Mouse (Mus musculus) hindbrain, embryonic 16.5 days (tissue): ENCODE data around the gene Grap2. TPM values are rescaled to one million over a fixed set of nuclear protein-coding genes. Genes with fewer than 3 reads are reported as not detected.

Experiments used
- ATAC-seq: fragments of 200-750 bp; cut with Nextera tagmentation; 2 replicates; pipeline ENCODE4 v1.8.0; 2017; ENCODE audit warnings: moderate TSS enrichment, moderate library complexity
- H3K27ac ChIP-seq: fragments of 300-500 bp; sonication (generic); 2 replicates; pipeline ENCODE4 v1.5.1; 2014; ENCODE audit warnings: low read depth, mild to moderate bottlenecking, control low read depth, low read length, moderate library complexity
- H3K27me3 ChIP-seq: fragments of 300-500 bp; sonication (generic); replicated peaks from 2 replicates; pipeline ENCODE4 v1.6.1; 2014; ENCODE audit warnings: low read length; ENCODE audit not compliant: control insufficient read depth, insufficient read depth
- H3K36me3 ChIP-seq: fragments of 300-500 bp; sonication (generic); 2 replicates; pipeline ENCODE4 v1.6.1; 2014; ENCODE audit warnings: mild to moderate bottlenecking, low read length, moderate library complexity, mixed read lengths; ENCODE audit not compliant: control insufficient read depth, insufficient read depth
- H3K4me1 ChIP-seq: fragments of 300-500 bp; sonication (generic); 2 replicates; pipeline ENCODE4 v1.6.1; 2014; ENCODE audit warnings: low read depth, low read length; ENCODE audit not compliant: control insufficient read depth, insufficient read depth
- H3K4me2 ChIP-seq: fragments of 300-500 bp; sonication (generic); 2 replicates; pipeline ENCODE4 v1.6.1; 2014; ENCODE audit warnings: mild to moderate bottlenecking, low read length, control low read depth, moderate library complexity
- H3K4me3 ChIP-seq: fragments of 300-500 bp; sonication (generic); 2 replicates; pipeline ENCODE4 v1.5.1; 2014; ENCODE audit warnings: mild to moderate bottlenecking, low read length, control low read depth, moderate library complexity
- H3K9ac ChIP-seq: fragments of 300-500 bp; sonication (generic); 2 replicates; pipeline ENCODE4 v1.6.1; 2014; ENCODE audit warnings: low read depth, mild to moderate bottlenecking, control low read depth, low read length, moderate library complexity
- H3K9me3 ChIP-seq: fragments of 300-500 bp; sonication (generic); 2 replicates; pipeline ENCODE4 v1.6.1; 2014; ENCODE audit warnings: mild to moderate bottlenecking, low read length, moderate library complexity; ENCODE audit not compliant: control insufficient read depth
- WGBS: fragments of 180-500 bp; shearing (Covaris S2); extraction: QIAGEN DNeasy Blood & Tissue Kit; methylation state at CpG from one replicate; pipeline ENCODE4 v1.1.7; 2014; 5-methylcytosine and 5-hydroxymethylcytosine counted together
- polyA plus RNA-seq: library from polyadenylated mRNA; unstranded; fragments of >200 nt; fragmentation: Nextera tagmentation; extraction: Ambion mirVana; gene quantifications from 2 replicates; pipeline ENCODE4 v1.2.1, GENCODE M21; 2015

Gene Grap2
- polyA plus RNA-seq, 1 experiment from 2014 or later = 0.31 TPM

- Histone ChIP-seq H3K4me2 (no peak overlapping the region), H3K27me3 (no peaks in the 10 kb centered on the region), H3K4me3 (no peak overlapping the region), H3K27ac (no peak overlapping the region), H3K9ac (no peak overlapping the region), H3K4me1 (no peaks in the 10 kb centered on the region), H3K9me3 (no peaks in the 10 kb centered on the region), H3K36me3 (no peaks in the 10 kb centered on the region)
- WGBS = 78% methylated on average over 3 of the region's 3 CpGs
- ATAC-seq = no peak
These were observed 28.3 kb upstream of the Grap2 start for GRCm38 (mm10) chr15:80544115-80544514.

DNA sequence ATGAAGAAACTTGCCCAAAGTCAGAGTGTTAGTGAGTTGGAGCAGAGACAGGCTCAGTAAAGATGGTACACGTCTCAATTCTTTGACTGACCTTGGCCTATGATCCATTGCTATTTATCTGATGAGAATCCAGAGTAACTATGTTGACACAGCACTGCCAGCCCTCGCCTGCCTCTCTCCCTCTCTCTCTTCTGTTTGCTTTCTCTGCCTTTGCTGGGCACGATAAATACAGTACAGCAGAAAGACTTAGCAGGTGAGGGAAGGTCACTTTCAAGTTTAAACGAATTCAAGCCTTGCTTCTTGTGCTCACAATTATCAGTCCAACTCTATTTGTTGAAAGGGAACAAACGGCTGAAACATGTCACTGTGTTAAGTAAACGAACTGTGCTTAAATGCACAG lies 27.0 kb upstream of the Grap2 start:
- WGBS = 73% methylated on average over 6 of the region's 6 CpGs
- H3K27ac ChIP-seq = no peak overlapping the region
- H3K4me3 ChIP-seq = no peak overlapping the region
- no peak overlapping the region for H3K4me2 ChIP-seq
- H3K27me3 ChIP-seq = no peaks in the 10 kb centered on the region
- no peak overlapping the region for H3K9ac ChIP-seq
- no peaks in the 10 kb centered on the region for H3K9me3 ChIP-seq
- H3K36me3 ChIP-seq = no peaks in the 10 kb centered on the region
- H3K4me1 ChIP-seq = no peaks in the 10 kb centered on the region
- ATAC-seq = no peak

DNA sequence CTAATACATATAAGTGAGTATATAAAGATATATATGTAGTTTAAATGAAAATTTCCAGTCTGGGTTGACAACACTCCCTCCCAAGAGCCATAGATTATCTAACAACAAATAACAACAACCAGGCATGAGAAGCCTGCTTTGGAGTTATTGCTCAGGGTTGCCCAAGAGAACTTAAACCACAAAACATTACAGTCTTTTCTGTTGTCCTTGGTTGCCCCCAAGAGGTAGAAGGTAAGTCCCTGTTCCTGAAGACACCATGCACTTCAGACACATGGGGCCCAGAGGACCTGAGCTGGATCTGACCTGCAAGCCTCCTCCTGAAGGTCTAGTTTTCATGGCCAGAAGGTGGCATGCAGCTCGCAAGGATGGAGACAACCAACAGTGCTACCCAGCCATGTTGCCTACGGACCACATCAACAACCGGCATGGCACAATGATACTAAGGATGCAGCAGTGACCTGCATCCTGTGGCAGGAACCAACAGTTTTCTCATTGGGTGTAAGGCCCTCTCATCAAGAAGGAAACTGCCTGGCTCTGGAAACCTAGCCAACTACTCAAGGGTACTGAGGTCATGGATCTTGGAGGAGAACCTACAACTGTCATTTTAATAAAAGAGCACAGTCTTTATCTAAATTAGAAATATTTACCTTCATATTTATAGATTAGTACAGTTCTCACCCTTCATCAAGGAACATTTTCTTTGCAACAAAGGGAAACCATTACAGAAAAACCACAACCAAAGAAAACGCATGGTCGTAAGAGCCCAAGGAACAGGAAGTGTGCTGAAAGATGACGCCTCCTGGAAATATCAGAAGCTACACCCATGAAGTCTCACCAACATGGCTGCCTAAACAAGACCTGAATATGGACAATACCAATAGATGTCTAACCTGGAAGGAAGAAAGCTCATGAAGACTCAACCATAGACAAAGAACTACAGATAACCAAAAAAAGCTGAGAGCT lies 17.3 kb upstream of the Grap2 start:
- Histone ChIP-seq H3K36me3 (no peaks in the 10 kb centered on the region), H3K4me1 (no peaks in the 10 kb centered on the region), H3K9ac (no peak overlapping the region), H3K9me3 (no peaks in the 10 kb centered on the region), H3K4me3 (no peak overlapping the region), H3K27me3 (no peaks in the 10 kb centered on the region), H3K4me2 (no peak overlapping the region), H3K27ac (no peak overlapping the region)
- ATAC-seq = no peak
- 96% methylated on average over 6 of the region's 6 CpGs for WGBS

GRCm38 (mm10) chr15:80556021-80556420 lies 16.4 kb upstream of the Grap2 start:
- H3K4me1 ChIP-seq = no peaks in the 10 kb centered on the region
- no peaks in the 10 kb centered on the region for H3K27me3 ChIP-seq
- no peaks in the 10 kb centered on the region for H3K9me3 ChIP-seq
- no peaks in the 10 kb centered on the region for H3K36me3 ChIP-seq
- H3K4me2 ChIP-seq = no peak overlapping the region
- no peak overlapping the region for H3K9ac ChIP-seq
- 86% methylated on average over 2 of the region's 2 CpGs for whole genome bisulfite sequencing
- no peak for ATAC-seq
- H3K27ac ChIP-seq = no peak overlapping the region
- no peak overlapping the region for H3K4me3 ChIP-seq

- no peaks in the 10 kb centered on the region for H3K9me3 ChIP-seq
These were observed 14.6 kb upstream of the Grap2 start for GRCm38 (mm10) chr15:80557745-80558144.

GRCm38 (mm10) chr15:80559534-80559933 lies 12.9 kb upstream of the Grap2 start:
- Histone ChIP-seq H3K4me3 (no peak overlapping the region), H3K27ac (no peak overlapping the region), H3K9ac (no peak overlapping the region), H3K36me3 (no peaks in the 10 kb centered on the region), H3K4me2 (no peak overlapping the region), H3K27me3 (no peaks in the 10 kb centered on the region), H3K4me1 (no peaks in the 10 kb centered on the region), H3K9me3 (no peaks in the 10 kb centered on the region)
- 74% methylated on average over 12 of the region's 12 CpGs for WGBS
- ATAC-seq = no peak

More at GRCm38 (mm10) chr15:80557745-80558144, 14.6 kb upstream of the Grap2 start:
- WGBS = 74% methylated on average over 4 of the region's 4 CpGs
- H3K27me3 ChIP-seq = no peaks in the 10 kb centered on the region
- H3K4me1 ChIP-seq = no peaks in the 10 kb centered on the region
- no peak overlapping the region for H3K9ac ChIP-seq
- no peak for ATAC-seq
- H3K36me3 ChIP-seq = no peaks in the 10 kb centered on the region
- no peak overlapping the region for H3K27ac ChIP-seq
- no peak overlapping the region for H3K4me3 ChIP-seq
- H3K4me2 ChIP-seq = no peak overlapping the region

DNA sequence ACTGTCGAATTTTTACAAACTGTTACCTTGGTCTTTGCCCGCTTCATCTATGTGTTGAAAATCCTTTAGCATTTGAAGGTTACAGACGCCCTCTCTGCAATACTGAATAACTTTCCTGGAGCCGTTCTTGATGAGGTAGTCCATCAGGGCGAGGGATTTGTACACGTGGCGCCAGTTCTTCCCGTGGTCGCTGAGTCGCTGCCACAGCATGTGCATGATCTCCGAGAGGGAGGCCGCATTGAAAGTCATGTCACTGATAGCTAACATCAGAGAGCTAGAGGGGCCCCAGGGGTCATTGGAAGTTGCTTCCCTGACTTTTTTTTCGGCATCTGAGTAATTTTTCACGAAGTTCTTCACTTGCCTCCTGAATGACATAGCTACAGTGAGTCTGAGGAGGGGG lies 12.4 kb upstream of the Grap2 start:
- Histone ChIP-seq H3K27me3 (no peaks in the 10 kb centered on the region), H3K4me1 (no peaks in the 10 kb centered on the region), H3K4me2 (no peak overlapping the region), H3K9ac (no peak overlapping the region), H3K9me3 (no peaks in the 10 kb centered on the region), H3K4me3 (no peak overlapping the region), H3K36me3 (no peaks in the 10 kb centered on the region), H3K27ac (no peak overlapping the region)
- no peak for ATAC-seq
- 62% methylated on average over 14 of the region's 14 CpGs for WGBS

DNA sequence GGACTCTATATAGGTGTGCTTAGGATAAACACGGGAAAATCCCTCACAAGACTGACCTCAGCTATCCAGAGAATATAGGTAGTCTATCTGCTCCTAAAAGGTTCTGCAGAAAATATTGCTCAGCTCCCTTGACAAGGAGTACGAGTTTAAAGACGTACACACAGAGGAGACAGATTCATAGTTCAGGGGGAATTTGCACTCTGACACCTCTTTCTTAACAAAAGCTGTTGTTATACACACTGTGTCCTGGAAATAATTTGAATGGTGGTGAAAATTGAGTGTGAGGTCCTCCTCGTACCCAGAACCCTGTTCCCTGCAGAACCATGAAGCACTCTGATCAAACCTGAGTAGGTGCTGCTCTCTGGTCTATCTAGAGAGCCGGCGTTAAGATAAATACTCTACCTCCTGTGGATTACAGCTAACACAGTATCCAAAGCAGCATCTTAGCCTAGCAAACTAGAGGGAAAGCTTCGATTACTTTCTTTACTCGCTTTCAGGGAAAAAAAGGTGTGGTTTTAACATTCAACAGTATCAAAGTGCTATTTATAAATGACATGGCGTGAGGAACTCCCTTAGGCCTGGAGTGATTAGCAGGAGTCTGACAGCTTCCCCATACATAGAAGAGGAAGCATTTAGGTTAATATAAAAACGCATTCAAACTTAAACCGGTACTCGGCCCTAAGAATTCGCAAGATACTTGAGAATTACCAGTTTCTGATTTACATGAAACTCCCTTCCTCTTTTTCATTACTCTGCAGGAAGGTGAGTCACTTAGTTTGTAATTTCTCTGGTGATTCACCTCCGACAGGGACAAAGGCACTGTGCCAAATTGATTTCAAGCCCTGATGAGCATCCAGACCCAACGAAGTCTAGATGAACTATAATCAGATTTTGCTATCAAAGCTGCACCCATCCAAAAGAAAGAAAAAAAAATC lies 11.5 kb upstream of the Grap2 start:
- Histone ChIP-seq H3K4me2 (no peak overlapping the region), H3K9me3 (no peaks in the 10 kb centered on the region), H3K4me1 (no peaks in the 10 kb centered on the region), H3K9ac (no peak overlapping the region), H3K36me3 (no peaks in the 10 kb centered on the region), H3K4me3 (no peak overlapping the region), H3K27me3 (no peaks in the 10 kb centered on the region), H3K27ac (no peak overlapping the region)
- no peak for ATAC-seq
- 55% methylated on average over 15 of the region's 15 CpGs for WGBS

DNA sequence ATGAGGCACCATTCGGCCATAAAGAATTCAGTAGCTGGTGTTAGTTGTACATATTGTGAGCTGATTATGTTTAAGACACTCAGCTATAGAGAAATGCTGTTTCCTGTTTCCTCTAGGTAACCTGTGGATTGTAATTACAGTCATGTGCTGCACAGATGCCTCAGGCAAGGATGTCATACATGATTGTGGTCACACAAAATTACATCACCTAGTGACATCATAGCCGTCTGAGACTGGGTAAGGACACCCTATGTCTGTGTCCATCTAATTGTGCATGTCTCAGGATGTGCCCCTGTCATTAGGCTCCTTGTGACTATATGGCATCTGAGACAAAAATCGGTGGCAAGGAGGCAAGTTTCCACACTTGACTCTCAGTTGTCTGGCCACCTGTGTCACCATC lies 9.9 kb upstream of the Grap2 start:
- WGBS = 84% methylated on average over 3 of the region's 3 CpGs
- Histone ChIP-seq H3K4me1 (no peaks in the 10 kb centered on the region), H3K9ac (no peak overlapping the region), H3K9me3 (no peaks in the 10 kb centered on the region), H3K4me3 (no peak overlapping the region), H3K36me3 (no peaks in the 10 kb centered on the region), H3K27me3 (no peaks in the 10 kb centered on the region), H3K27ac (no peak overlapping the region), H3K4me2 (no peak overlapping the region)
- no peak for ATAC-seq
